Mouse (Mus musculus): ENCODE measurements around the gene Ckb. TPM values are rescaled to one million over a fixed set of nuclear protein-coding genes. Genes with fewer than 3 reads are reported as not detected.
A peak's percentile ranks its signal among the peaks of the same experiment; 100 is the strongest.
"Not testable (repeated sequence)": the region's sequence is repeated elsewhere in the genome, so short reads cannot be mapped to it uniquely, and the experiment has no call there.

Gene Ckb
- 1,376 and 1,480 TPM in 2 replicates for polyA plus RNA-seq (2015; fragmentation: Nextera tagmentation; extraction: Ambion mirVana)

DNA sequence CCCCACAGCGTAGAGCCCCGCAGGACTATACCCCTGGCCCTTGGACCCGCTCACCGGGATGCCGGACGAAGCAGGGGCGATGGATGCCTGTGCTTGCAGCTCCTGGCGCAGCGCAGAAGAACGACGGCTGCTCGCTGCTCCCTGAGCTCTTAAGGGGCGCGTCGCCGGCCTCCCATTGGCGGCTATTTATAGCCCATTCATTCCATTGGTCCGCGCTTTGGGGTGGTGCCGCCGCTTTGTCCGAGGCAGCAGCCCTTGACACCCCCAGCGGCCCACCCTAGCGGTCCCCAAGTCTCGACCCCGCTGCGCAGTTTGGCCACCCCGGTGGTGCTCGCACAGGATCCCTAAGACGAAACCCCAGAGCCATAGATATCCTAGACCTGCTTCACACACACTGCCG lies at the start of gene Ckb:
Gene Ckb, minus strand, starts transcription at position 163 of the 400 bp plus-strand sequence.
- Histone ChIP-seq H3K27me3 (replicated peaks) (no peaks in the 10 kb centered on the region), H3K4me1 (peaks cover 41% of the 10 kb centered on the region), H3K27ac (peak within 1 kb of the TSS; percentile 93), H3K9me3 (no peaks in the 10 kb centered on the region), H3K4me2 (peak within 1 kb of the TSS; percentile 74), H3K4me3 (peak within 1 kb of the TSS; percentile 84), H3K9ac (peak within 1 kb of the TSS; percentile 98), H3K36me3 (replicated peaks) (0 out of 2 replicates have a peak, but pooled peaks cover 5% of the 10 kb centered on the region)
- peak; percentile 88 for ATAC-seq (replicated peaks)
- under 1% methylated on average over 31 of the region's 31 CpGs for WGBS

DNA sequence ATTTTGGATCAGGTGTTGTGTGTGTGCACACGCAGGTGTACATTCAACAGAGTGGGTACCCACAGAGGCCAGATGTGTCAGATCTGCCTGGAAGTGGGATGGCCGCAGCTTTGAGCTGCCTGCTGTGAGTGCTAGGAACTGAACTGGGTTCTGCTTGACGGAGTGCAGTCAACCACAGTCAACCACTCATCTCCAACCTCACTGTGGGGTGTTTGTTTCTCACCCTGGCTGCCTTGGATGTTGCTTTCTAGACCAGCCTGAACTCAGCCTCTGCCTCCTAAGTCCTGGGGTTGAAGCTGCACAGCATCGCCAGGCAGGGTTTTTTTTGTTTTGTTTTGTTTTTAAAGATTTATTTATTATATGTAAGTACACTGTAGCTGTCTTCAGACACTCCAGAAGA lies 48.1 kb upstream of the Ckb start:
- Histone ChIP-seq H3K4me2 (no peak overlapping the region), H3K9me3 (no peaks in the 10 kb centered on the region), H3K36me3 (replicated peaks) (peaks cover 3% of the 10 kb centered on the region; the same call in 1 of the 2 replicates), H3K27me3 (replicated peaks) (no peaks in the 10 kb centered on the region), H3K27ac (no peak overlapping the region), H3K4me1 (peaks cover 7% of the 10 kb centered on the region), H3K4me3 (no peak overlapping the region), H3K9ac (no peak overlapping the region)
- ATAC-seq (replicated peaks), result no peak
- 84% methylated on average over 4 of the region's 4 CpGs for WGBS

DNA sequence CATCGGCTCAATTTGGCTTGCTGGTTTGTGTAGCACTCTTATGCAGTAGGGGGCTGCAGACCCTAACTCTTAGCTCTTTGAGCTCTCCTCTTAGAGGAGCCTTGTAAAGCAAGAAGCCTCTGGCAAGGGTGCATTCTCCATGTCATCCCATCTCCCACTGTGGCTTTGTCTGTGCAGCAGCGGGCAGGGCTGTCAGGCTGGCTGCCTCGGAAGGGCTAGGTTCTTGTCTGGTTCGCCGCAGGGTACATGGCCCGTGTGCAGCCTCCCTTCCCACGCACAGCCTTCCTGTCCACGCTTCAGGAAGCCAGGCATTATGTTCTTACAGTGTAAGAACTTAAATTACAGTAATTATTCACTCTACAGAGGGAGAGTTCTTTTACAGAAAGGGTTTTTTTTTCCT lies 46.5 kb upstream of the Ckb start:
- Histone ChIP-seq H3K36me3 (replicated peaks) (peaks cover 2% of the 10 kb centered on the region; the same call in 1 of the 2 replicates), H3K4me3 (no peak overlapping the region), H3K27ac (peak overlapping the region; percentile 36), H3K9me3 (no peaks in the 10 kb centered on the region), H3K4me1 (peaks cover 21% of the 10 kb centered on the region), H3K9ac (no peak overlapping the region), H3K27me3 (replicated peaks) (no peaks in the 10 kb centered on the region), H3K4me2 (no peak overlapping the region)
- WGBS, result 38% methylated on average over 8 of the region's 8 CpGs
- ATAC-seq (replicated peaks), result no peak

DNA sequence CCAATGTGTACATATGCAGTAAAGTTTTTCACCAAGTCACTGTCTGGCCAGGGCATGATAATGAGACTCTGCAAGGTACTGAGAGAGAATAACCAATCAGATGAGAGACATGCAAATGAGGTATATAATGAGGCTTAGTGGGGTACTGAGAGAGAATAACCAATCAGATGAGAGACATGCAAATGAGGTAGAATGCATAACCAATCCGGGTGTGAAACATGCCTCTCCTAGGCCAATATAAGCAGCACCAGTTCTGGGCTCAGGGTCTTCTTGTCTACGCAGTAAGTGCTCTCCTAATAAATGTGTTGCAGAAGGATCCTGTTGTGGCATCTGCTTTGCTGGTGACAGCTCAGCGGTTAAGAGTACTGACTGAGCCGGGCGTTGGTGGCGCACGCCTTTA lies 44.4 kb upstream of the Ckb start:
- H3K9me3 ChIP-seq, result no peaks in the 10 kb centered on the region
- H3K4me1 ChIP-seq, result peaks cover 29% of the 10 kb centered on the region
- no peak overlapping the region for H3K9ac ChIP-seq
- no peaks in the 10 kb centered on the region for H3K27me3 ChIP-seq (replicated peaks)
- no peak overlapping the region for H3K4me3 ChIP-seq
- H3K36me3 ChIP-seq (replicated peaks), result no peaks in the 10 kb centered on the region
- H3K4me2 ChIP-seq, result no peak overlapping the region
- no peak for ATAC-seq (replicated peaks)
- WGBS, result 96% methylated on average over 7 of the region's 7 CpGs
- H3K27ac ChIP-seq, result no peak overlapping the region

DNA sequence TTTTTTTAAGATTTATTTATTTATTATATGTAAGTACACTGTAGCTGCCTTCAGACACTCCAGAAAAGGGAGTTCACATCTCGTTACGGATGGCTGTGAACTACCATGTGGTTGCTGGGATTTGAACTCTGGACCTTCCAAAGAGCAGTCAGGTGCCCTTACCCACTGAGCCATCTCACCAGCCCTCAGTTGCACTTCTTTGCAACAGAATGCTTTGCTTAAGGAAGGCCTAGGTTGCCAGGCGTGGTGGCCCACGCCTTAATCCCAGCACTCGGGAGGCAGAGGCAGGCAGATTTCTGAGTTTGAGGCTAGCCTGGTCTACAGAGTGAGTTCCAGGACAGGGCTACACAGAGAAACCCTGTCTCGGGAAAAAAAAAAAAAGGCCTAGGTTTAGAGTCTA lies 41.7 kb upstream of the Ckb start:
- peak overlapping the region; percentile 71 for H3K4me2 ChIP-seq
- WGBS, result 74% methylated on average over 6 of the region's 6 CpGs
- peak overlapping the region; percentile 85; the same call in 1 of the 2 replicates for H3K9ac ChIP-seq
- peak overlapping the region; percentile 83 for H3K4me3 ChIP-seq
- not testable (repeated sequence) for ATAC-seq (replicated peaks); H3K9me3 ChIP-seq; H3K27ac ChIP-seq; H3K27me3 ChIP-seq (replicated peaks)
- peaks cover 19% of the 10 kb centered on the region for H3K36me3 ChIP-seq (replicated peaks)
- peaks cover 32% of the 10 kb centered on the region for H3K4me1 ChIP-seq

DNA sequence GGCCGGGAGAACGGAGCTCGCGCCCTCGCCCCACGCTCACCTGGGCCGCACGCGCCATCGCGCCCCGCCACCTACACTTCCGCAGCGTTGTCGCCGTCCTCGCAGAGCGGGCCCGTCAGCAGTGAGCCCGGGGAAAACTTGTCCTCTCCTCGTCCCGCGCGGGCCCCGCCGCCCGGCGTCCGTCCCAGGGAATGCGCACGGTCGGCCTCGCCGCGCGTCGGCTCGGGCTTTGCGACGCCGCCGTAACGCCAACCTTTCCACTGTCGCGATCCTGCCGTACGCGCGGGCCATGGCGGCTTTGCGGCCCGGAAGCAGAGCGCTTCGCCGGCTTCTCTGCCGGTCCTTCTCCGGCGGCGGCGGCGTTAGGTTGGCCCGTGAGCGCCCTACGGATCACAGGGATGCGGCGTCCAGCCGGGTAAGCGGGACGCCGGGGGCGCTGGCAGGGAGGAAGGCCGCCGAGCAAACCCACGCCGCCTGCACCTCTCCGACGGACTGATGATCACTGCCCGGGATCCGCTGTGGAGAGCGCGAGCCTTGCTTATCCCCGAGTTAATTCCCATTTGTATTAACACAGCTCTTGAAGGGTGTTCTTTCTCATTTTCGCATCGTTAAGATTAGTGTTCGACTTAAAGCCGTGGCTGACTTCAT lies 41.0 kb upstream of the Ckb start, which contains the start of the genes Bag5 and Apopt1:
Gene Bag5, minus strand, starts transcription at position 254 of the 648 bp plus-strand sequence.
Gene Apopt1, plus strand, starts transcription at position 258 of the 648 bp plus-strand sequence.
- peak within 1 kb of the TSS; percentile 83 for H3K4me3 ChIP-seq
- ATAC-seq (replicated peaks), result peak; percentile 97
- H3K4me1 ChIP-seq, result peaks cover 26% of the 10 kb centered on the region
- peak within 1 kb of the TSS; percentile 85 for H3K9ac ChIP-seq
- no peaks in the 10 kb centered on the region for H3K27me3 ChIP-seq (replicated peaks)
- H3K27ac ChIP-seq, result peak within 1 kb of the TSS; percentile 86
- H3K4me2 ChIP-seq, result peak within 1 kb of the TSS; percentile 71
- H3K36me3 ChIP-seq (replicated peaks), result peaks cover 23% of the 10 kb centered on the region
- WGBS, result under 1% methylated on average over 85 of the region's 86 CpGs
- no peaks in the 10 kb centered on the region for H3K9me3 ChIP-seq

DNA sequence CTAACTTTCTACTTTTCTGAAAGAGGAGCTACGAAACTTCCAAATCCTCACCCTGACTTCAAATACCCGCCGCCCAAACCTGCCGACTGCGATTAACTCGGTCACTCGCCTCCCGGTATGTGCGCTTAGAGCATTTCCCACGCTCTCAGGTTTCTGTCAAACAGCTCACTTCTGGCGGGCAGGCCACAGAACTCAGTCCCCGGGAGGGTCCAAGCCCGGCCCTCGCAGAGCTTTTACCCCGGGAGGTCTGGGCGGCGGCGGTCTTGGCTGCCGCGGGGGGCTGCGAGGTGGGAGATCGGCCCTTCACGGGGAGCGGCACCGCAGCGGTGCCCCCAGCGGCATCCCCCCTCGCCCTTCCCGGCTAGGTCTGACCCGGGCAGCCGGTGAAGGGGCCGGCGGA lies 40.3 kb upstream of the Ckb start:
- under 1% methylated on average over 32 of the region's 33 CpGs for WGBS
- ATAC-seq (replicated peaks), result peak; percentile 22; the same call in 1 of the 2 replicates
- Histone ChIP-seq H3K4me2 (peak overlapping the region; percentile 71), H3K36me3 (replicated peaks) (peaks cover 23% of the 10 kb centered on the region), H3K9ac (peak overlapping the region; percentile 85), H3K27me3 (replicated peaks) (no peaks in the 10 kb centered on the region), H3K27ac (peak overlapping the region; percentile 86), H3K4me3 (peak overlapping the region; percentile 83), H3K4me1 (peaks cover 25% of the 10 kb centered on the region), H3K9me3 (no peaks in the 10 kb centered on the region)

DNA sequence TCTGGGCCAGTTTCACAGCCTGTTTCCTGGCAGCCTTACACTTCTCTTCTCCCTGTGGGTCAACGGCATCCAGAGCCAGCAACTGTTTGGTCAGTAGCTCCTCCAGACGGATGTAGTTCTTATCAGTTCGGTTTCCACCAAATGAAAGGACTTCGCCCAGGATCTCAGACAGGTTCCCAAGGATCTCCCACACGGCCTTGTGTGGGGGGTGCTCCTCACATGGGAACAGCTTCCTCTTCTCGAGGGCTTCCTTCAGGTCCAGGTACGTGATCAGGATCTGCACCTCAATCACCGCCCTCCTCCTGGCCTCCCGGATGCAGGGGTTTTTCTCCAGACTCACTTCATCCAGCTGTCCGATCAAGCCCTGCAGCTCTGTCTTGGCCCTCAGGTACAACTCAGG lies 38.0 kb upstream of the Ckb start:
- H3K36me3 ChIP-seq (replicated peaks), result peaks cover 23% of the 10 kb centered on the region
- H3K4me2 ChIP-seq, result no peak overlapping the region
- no peaks in the 10 kb centered on the region for H3K27me3 ChIP-seq (replicated peaks)
- no peak overlapping the region for H3K9ac ChIP-seq
- ATAC-seq (replicated peaks), result no peak
- H3K4me1 ChIP-seq, result peaks cover 25% of the 10 kb centered on the region
- H3K27ac ChIP-seq, result no peak overlapping the region
- no peaks in the 10 kb centered on the region for H3K9me3 ChIP-seq
- 93% methylated on average over 10 of the region's 10 CpGs for WGBS
- no peak overlapping the region for H3K4me3 ChIP-seq

DNA sequence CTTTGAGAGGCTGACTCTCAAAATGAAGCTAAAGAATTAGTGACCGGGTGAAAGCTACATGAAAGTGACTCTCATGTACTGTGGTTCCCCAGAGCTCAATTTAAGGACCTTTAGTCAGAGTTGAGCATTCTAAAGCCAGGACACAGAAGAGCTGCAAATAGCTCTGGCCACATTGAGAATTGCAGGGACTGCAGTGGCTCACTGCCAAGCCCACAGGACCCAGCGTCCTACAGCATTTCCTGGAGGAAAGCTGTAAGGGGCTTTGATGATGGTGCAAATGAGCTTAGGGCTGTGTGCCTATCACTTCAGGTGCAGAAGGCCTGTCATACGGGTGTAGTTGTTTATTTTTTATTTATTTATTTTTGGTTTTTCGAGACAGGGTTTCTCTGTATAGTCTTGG lies 36.0 kb upstream of the Ckb start:
- Histone ChIP-seq H3K27ac (no peak overlapping the region), H3K4me2 (no peak overlapping the region), H3K27me3 (replicated peaks) (no peaks in the 10 kb centered on the region), H3K36me3 (replicated peaks) (peaks cover 23% of the 10 kb centered on the region), H3K4me1 (peaks cover 11% of the 10 kb centered on the region), H3K9ac (no peak overlapping the region), H3K9me3 (no peaks in the 10 kb centered on the region), H3K4me3 (no peak overlapping the region)
- WGBS, result 81% methylated on average over 4 of the region's 4 CpGs
- ATAC-seq (replicated peaks), result no peak

DNA sequence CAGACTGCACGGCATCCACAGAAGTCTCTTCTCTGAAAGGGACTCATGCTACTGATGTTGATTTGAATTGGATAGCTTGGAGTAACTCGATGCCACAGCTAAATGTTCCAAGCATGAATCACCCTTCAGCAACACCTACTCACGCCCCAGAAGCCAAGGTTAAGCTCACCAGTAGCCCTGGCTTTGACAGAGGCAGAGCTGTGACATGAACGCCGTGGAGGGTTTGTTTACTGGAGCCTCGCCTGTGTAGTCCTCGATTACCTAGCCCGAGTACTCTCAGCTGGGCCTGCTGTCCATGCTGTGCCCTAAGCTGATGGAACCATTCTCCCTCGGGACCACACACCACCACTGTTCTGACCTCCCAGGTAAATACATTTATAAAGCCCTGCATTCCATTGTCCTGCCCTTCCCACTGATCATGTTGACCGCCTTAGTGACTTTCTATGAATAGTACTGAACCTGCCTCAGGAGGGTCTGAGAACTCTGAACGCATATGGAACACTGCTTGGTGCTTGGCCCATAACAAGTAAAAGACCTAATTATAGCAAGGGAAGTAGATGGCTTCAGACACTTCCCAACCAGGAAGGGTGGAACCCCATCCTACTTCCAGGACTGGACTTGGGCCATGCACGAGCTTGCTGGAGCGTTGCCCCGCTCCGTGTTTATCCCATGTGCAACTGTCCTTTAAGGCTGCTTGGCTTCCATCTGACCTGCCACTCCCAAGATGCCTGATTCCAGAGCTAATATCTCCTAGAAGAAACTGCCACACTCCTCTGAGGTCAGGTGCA lies 33.2 kb upstream of the Ckb start:
- 80% methylated on average over 15 of the region's 15 CpGs for WGBS
- no peak overlapping the region for H3K27ac ChIP-seq

DNA sequence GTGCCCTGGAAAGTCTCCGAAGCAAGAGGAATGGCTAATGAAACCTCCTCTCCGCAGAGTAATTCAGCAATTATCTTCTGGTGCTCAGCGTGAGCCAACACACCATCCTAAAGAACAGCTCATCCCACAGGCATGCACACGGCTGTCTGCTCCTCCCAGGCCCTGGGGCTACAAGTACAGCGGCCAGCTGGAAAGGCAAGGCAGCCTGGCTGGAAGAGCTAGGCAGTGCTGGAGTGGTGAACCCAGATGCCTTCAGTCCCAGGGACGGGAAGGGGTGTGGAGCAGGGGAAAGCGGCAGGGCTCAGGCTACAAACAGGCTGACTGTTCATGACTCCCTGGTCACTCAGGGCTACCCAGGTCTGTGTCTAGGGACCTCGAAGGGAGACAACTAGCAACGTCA lies 32.5 kb upstream of the Ckb start:
- Histone ChIP-seq H3K9ac (no peak overlapping the region), H3K27me3 (replicated peaks) (no peaks in the 10 kb centered on the region), H3K4me3 (no peak overlapping the region), H3K4me2 (no peak overlapping the region), H3K9me3 (no peaks in the 10 kb centered on the region), H3K4me1 (no peaks in the 10 kb centered on the region), H3K27ac (no peak overlapping the region), H3K36me3 (replicated peaks) (peaks cover 10% of the 10 kb centered on the region)
- 55% methylated on average over 9 of the region's 9 CpGs for WGBS
- no peak for ATAC-seq (replicated peaks)

More for the DNA sequence above, 33.2 kb upstream of the Ckb start:
- Histone ChIP-seq H3K9ac (no peak overlapping the region), H3K4me2 (no peak overlapping the region), H3K4me1 (no peaks in the 10 kb centered on the region), H3K9me3 (no peaks in the 10 kb centered on the region), H3K27me3 (replicated peaks) (no peaks in the 10 kb centered on the region), H3K4me3 (no peak overlapping the region), H3K36me3 (replicated peaks) (peaks cover 17% of the 10 kb centered on the region)
- ATAC-seq (replicated peaks), result no peak

DNA sequence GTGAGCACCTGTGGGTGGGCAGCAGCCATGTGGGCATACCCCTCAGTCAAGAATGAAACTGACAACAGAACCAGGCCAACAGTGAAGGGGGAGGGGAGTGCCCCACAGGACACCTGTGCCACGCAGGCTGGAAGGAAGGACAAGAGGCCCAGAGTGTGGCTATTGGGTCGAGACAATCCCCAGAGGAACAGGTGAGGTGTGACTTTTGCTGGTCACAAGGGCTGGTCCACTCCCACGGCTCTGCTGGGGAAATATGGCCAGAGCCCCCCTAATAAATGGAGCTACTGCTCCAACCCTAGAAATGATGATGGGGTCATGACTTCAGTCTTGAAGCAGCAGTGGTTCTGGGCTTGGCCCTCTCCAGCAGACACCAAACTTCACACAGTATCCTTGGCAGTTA lies 31.2 kb upstream of the Ckb start:
- Histone ChIP-seq H3K9me3 (no peaks in the 10 kb centered on the region), H3K27me3 (replicated peaks) (no peaks in the 10 kb centered on the region), H3K4me2 (no peak overlapping the region), H3K27ac (no peak overlapping the region), H3K9ac (no peak overlapping the region), H3K4me3 (no peak overlapping the region), H3K36me3 (replicated peaks) (no peaks in the 10 kb centered on the region), H3K4me1 (no peaks in the 10 kb centered on the region)
- WGBS, result 69% methylated on average over 3 of the region's 3 CpGs
- ATAC-seq (replicated peaks), result no peak

Data from midbrain, embryonic 15.5 days (tissue).